Mouse (Mus musculus): Measurements from ENCODE around the gene Cox10. TPM values are rescaled to one million over a fixed set of nuclear protein-coding genes. Genes with fewer than 3 reads are reported as not detected.
A peak's percentile ranks its signal among the peaks of the same experiment; 100 is the strongest.

The Cox10 gene
- polyA plus RNA-seq, 1 experiment from 2014 or later = 7.4 TPM

DNA sequence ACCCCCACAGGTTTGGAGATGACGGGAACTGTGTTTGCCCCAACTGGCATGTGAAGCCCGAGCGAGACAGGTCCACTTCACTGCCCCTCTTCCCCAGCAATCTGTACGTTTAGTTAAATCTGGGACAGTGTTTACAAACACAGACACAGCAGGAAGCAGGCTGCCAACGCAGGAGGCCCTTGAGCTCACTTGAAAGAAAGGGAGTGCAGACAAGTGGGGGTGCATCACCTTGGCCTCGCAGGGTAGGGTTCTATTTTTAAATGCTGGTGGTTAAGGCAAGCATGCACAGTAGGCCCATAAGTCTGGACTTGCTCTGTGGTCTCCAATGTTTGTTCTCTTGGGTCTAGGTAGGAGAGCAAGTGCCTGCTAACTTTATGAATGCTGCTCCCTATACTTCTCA lies 93.8 kb downstream of the Cox10 start:
- H3K9ac ChIP-seq (ENCODE audit: low read depth, low read length) = no peak overlapping the region
- no peaks in the 10 kb centered on the region for H3K36me3 ChIP-seq (ENCODE audit: control insufficient read depth, insufficient read depth)
- no peak overlapping the region for H3K27ac ChIP-seq (ENCODE audit: low read length)
- no peak for ATAC-seq (ENCODE audit: low read depth)
- no peaks in the 10 kb centered on the region for H3K9me3 ChIP-seq (replicated peaks; ENCODE audit: control insufficient read depth, low read length)
- no peak overlapping the region for H3K4me2 ChIP-seq (ENCODE audit: low read depth, low read length)
- H3K27me3 ChIP-seq (ENCODE audit: control insufficient read depth, insufficient read depth, low read depth, low read length) = no peaks in the 10 kb centered on the region
- no peak overlapping the region for H3K4me3 ChIP-seq (ENCODE audit: low read depth, low read length)
- WGBS (ENCODE audit: insufficient replicate concordance) = 62% methylated on average over 6 of the region's 6 CpGs
- H3K4me1 ChIP-seq (ENCODE audit: control insufficient read depth, low read depth, low read length) = peaks cover 2% of the 10 kb centered on the region; the same call in 1 of the 2 replicates

DNA sequence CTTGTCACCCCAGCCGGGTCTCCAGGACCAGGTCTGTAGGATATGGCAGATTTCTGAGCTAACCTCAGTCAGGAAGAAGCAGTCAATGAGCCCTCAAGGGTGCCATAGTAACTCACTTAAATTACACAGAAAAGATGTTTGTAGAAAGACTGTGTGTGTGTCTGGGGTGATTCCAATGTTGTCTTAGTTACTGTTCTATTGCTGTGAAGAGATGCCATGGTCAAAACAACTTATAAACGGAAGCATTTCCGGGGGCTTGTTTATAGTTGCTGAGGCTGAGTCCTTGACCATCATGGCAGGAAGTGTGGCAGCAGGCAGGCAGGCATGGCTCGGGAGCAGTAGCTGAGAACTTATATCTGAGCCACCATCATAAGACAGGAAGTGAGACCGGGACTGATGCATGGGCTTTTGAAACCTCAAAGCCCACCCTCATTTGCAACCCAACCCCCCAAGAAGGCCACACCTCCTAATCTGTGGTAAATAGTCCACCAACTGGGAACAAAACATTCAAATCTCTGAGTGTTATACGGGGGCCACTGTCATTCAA lies 94.6 kb downstream of the Cox10 start:
- 24% methylated on average over 6 of the region's 6 CpGs for WGBS (ENCODE audit: insufficient replicate concordance)
- Histone ChIP-seq H3K9ac (ENCODE audit: low read depth, low read length) (no peak overlapping the region), H3K27me3 (ENCODE audit: control insufficient read depth, insufficient read depth, low read depth, low read length) (no peaks in the 10 kb centered on the region), H3K9me3 (replicated peaks; ENCODE audit: control insufficient read depth, low read length) (no peaks in the 10 kb centered on the region), H3K4me2 (ENCODE audit: low read depth, low read length) (no peak overlapping the region), H3K36me3 (ENCODE audit: control insufficient read depth, insufficient read depth) (no peaks in the 10 kb centered on the region), H3K4me1 (ENCODE audit: control insufficient read depth, low read depth, low read length) (peaks cover 2% of the 10 kb centered on the region; the same call in 1 of the 2 replicates), H3K4me3 (ENCODE audit: low read depth, low read length) (no peak overlapping the region), H3K27ac (ENCODE audit: low read length) (no peak overlapping the region)
- ATAC-seq (ENCODE audit: low read depth) = no peak

DNA sequence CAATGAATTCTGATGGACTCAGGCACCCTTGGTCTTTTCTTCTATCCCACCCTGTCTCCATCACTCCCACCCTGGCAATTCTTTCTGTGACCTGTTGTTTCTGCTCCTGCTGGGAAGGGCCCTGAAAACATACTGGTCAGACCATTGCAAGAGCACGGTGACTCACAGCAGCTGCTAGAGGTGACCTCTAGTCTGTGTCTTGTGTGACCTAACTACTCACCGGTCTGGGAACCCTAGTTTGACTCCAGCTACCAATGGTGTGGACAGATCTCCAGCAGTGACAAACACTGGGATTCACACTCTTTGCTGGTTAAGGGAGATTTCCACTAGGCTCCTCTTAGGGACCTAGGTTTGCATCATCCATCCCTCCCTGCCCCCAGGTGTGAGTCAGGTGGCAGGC lies 101.5 kb downstream of the Cox10 start:
- Histone ChIP-seq H3K27me3 (ENCODE audit: control insufficient read depth, insufficient read depth, low read depth, low read length) (no peaks in the 10 kb centered on the region), H3K9me3 (replicated peaks; ENCODE audit: control insufficient read depth, low read length) (no peaks in the 10 kb centered on the region), H3K4me3 (ENCODE audit: low read depth, low read length) (no peak overlapping the region), H3K27ac (ENCODE audit: low read length) (no peak overlapping the region), H3K9ac (ENCODE audit: low read depth, low read length) (no peak overlapping the region), H3K4me1 (ENCODE audit: control insufficient read depth, low read depth, low read length) (no peaks in the 10 kb centered on the region), H3K36me3 (ENCODE audit: control insufficient read depth, insufficient read depth) (no peaks in the 10 kb centered on the region), H3K4me2 (ENCODE audit: low read depth, low read length) (no peak overlapping the region)
- ATAC-seq (ENCODE audit: low read depth) = no peak
- 84% methylated on average over 2 of the region's 2 CpGs for WGBS (ENCODE audit: insufficient replicate concordance)

DNA sequence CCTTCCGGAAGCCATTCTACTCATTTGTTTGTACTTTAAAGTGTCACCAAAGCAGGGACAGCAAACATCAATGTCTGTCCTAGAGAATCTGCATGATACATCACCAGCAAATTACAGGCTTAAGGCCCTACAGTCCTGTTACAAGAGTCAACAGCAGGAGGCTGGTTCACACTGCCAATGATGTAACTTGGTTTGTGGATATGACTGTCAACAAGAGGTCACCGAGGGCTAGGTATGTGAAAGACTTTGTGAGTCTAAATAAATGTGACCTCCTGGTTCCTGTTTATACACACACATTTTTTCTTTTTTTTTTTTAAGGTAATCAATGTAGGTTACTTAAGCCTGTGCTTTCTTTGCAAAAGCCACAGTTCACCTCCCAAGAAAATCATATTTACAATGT lies 102.5 kb downstream of the Cox10 start:
- no peak overlapping the region for H3K4me3 ChIP-seq (ENCODE audit: low read depth, low read length)
- no peaks in the 10 kb centered on the region for H3K9me3 ChIP-seq (replicated peaks; ENCODE audit: control insufficient read depth, low read length)
- H3K9ac ChIP-seq (ENCODE audit: low read depth, low read length) = no peak overlapping the region
- H3K27ac ChIP-seq (ENCODE audit: low read length) = no peak overlapping the region
- 64% methylated on average over 2 of the region's 2 CpGs for WGBS (ENCODE audit: insufficient replicate concordance)
- no peaks in the 10 kb centered on the region for H3K4me1 ChIP-seq (ENCODE audit: control insufficient read depth, low read depth, low read length)
- no peak for ATAC-seq (ENCODE audit: low read depth)
- H3K4me2 ChIP-seq (ENCODE audit: low read depth, low read length) = no peak overlapping the region
- no peaks in the 10 kb centered on the region for H3K36me3 ChIP-seq (ENCODE audit: control insufficient read depth, insufficient read depth)
- H3K27me3 ChIP-seq (ENCODE audit: control insufficient read depth, insufficient read depth, low read depth, low read length) = no peaks in the 10 kb centered on the region

DNA sequence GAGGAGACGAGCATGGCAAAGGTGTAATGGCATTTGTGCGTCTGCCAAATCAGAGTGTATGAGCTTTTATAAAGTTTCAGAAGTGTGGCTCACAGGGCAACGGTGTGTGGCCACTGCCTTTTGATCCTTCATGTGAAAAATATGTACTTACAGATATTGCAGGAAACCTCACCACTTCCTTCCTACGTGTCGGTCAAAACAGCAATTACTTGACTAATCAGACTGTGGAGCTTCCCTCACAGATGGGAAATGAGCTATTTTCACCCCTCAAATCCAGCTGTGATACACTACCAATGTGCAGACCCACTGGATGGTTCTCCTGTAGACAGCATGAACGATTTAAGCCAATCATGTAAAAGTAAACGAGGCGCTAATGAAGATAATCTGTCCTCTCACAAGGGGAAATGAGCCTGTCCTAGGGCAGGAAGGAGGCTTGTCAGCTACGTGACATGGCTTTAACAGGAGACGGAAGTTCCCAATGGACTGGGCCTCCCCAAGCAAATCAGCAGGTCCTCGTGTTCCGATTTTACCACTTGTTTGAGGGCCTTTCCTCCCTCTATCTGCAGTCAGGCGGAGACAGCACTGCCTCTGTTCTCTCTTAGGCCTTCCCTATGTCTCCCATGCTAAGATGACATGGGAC lies 103.9 kb downstream of the Cox10 start:
- 39% methylated on average over 13 of the region's 13 CpGs for WGBS (ENCODE audit: insufficient replicate concordance)

DNA sequence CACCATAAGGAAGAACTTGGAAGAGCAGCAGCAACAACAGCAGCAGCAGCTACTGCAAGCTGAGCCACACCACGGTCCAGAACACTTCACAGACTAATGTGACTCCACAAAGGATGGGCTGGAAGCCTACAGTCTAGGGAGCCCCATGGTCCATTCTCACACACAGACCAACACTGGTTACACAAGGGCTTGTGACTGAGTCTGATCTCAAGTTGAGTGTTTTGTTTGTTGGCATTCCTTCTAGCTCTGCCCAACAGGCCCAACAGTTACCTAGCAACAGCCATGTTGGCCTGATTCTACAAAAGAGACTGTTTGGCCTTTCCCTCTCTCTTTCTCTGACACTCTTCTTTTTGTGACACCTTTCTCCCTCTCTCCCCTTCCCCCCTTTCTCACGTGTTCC lies 105.3 kb downstream of the Cox10 start:
- ATAC-seq (ENCODE audit: low read depth) = no peak

More for the DNA sequence above, 103.9 kb downstream of the Cox10 start:
- Histone ChIP-seq H3K27ac (ENCODE audit: low read length) (no peak overlapping the region), H3K4me3 (ENCODE audit: low read depth, low read length) (no peak overlapping the region), H3K4me2 (ENCODE audit: low read depth, low read length) (no peak overlapping the region), H3K27me3 (ENCODE audit: control insufficient read depth, insufficient read depth, low read depth, low read length) (no peaks in the 10 kb centered on the region), H3K9ac (ENCODE audit: low read depth, low read length) (no peak overlapping the region), H3K4me1 (ENCODE audit: control insufficient read depth, low read depth, low read length) (no peaks in the 10 kb centered on the region), H3K36me3 (ENCODE audit: control insufficient read depth, insufficient read depth) (no peaks in the 10 kb centered on the region), H3K9me3 (replicated peaks; ENCODE audit: control insufficient read depth, low read length) (no peaks in the 10 kb centered on the region)
- ATAC-seq (ENCODE audit: low read depth) = peak; percentile 27

DNA sequence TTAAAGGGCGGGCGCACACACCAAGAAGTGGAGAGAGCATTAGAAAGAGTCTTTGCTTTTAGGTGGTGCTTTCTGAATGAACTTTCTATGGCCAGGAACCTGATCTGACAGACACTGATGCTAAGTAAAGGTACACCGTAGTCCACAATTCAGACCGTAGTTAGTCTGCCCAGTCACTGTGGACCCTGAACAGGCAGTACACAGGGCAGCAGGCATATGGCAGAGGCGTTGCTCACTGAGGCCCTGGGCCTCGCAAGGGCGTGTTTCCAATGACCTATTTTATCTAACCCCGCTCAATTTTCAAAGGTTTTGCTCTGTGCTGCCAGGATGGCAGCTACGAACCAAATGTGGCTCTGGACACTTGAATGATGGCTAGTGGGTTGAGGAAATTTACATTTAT lies 107.8 kb downstream of the Cox10 start:
- H3K4me3 ChIP-seq (ENCODE audit: low read depth, low read length) = no peak overlapping the region
- no peaks in the 10 kb centered on the region for H3K27me3 ChIP-seq (ENCODE audit: control insufficient read depth, insufficient read depth, low read depth, low read length)
- H3K4me1 ChIP-seq (ENCODE audit: control insufficient read depth, low read depth, low read length) = peaks cover 10% of the 10 kb centered on the region
- WGBS (ENCODE audit: insufficient replicate concordance) = 69% methylated on average over 9 of the region's 9 CpGs
- H3K9me3 ChIP-seq (replicated peaks; ENCODE audit: control insufficient read depth, low read length) = no peaks in the 10 kb centered on the region
- H3K9ac ChIP-seq (ENCODE audit: low read depth, low read length) = no peak overlapping the region
- no peak for ATAC-seq (ENCODE audit: low read depth)
- H3K36me3 ChIP-seq (ENCODE audit: control insufficient read depth, insufficient read depth) = no peaks in the 10 kb centered on the region
- H3K4me2 ChIP-seq (ENCODE audit: low read depth, low read length) = no peak overlapping the region
- H3K27ac ChIP-seq (ENCODE audit: low read length) = no peak overlapping the region

More for the DNA sequence above, 105.3 kb downstream of the Cox10 start:
- no peak overlapping the region for H3K4me3 ChIP-seq (ENCODE audit: low read depth, low read length)
- H3K36me3 ChIP-seq (ENCODE audit: control insufficient read depth, insufficient read depth) = no peaks in the 10 kb centered on the region
- no peak overlapping the region for H3K27ac ChIP-seq (ENCODE audit: low read length)
- no peaks in the 10 kb centered on the region for H3K27me3 ChIP-seq (ENCODE audit: control insufficient read depth, insufficient read depth, low read depth, low read length)
- H3K9me3 ChIP-seq (replicated peaks; ENCODE audit: control insufficient read depth, low read length) = no peaks in the 10 kb centered on the region
- H3K4me2 ChIP-seq (ENCODE audit: low read depth, low read length) = no peak overlapping the region
- WGBS (ENCODE audit: insufficient replicate concordance) = 77% methylated on average over 2 of the region's 2 CpGs
- peaks cover 5% of the 10 kb centered on the region for H3K4me1 ChIP-seq (ENCODE audit: control insufficient read depth, low read depth, low read length)
- H3K9ac ChIP-seq (ENCODE audit: low read depth, low read length) = no peak overlapping the region

DNA sequence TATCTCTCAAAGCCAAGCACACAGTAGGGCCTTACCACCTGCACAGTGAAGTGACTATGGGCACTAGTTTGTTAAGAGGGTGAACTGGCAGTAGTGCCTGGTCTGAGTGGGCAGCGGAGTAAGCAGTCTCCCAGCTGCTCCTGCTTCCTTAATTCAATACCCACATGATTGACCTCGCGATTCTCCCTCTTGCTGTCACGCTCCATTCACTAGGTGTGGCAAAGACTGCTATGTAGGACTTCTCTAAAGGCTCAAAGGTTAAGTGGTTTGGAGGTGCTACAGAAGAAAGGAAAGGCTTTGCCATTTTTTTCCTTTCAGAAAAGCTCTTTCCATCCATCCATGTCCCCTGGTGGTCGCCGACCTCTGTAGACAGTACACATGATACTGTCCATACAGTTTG lies 108.5 kb downstream of the Cox10 start:
- H3K9me3 ChIP-seq (replicated peaks; ENCODE audit: control insufficient read depth, low read length) = no peaks in the 10 kb centered on the region
- no peak overlapping the region for H3K4me3 ChIP-seq (ENCODE audit: low read depth, low read length)
- no peaks in the 10 kb centered on the region for H3K27me3 ChIP-seq (ENCODE audit: control insufficient read depth, insufficient read depth, low read depth, low read length)
- WGBS (ENCODE audit: insufficient replicate concordance) = 86% methylated on average over 6 of the region's 6 CpGs
- no peak overlapping the region for H3K27ac ChIP-seq (ENCODE audit: low read length)
- H3K9ac ChIP-seq (ENCODE audit: low read depth, low read length) = no peak overlapping the region
- no peaks in the 10 kb centered on the region for H3K36me3 ChIP-seq (ENCODE audit: control insufficient read depth, insufficient read depth)
- H3K4me2 ChIP-seq (ENCODE audit: low read depth, low read length) = no peak overlapping the region
- ATAC-seq (ENCODE audit: low read depth) = no peak
- peaks cover 10% of the 10 kb centered on the region for H3K4me1 ChIP-seq (ENCODE audit: control insufficient read depth, low read depth, low read length)

DNA sequence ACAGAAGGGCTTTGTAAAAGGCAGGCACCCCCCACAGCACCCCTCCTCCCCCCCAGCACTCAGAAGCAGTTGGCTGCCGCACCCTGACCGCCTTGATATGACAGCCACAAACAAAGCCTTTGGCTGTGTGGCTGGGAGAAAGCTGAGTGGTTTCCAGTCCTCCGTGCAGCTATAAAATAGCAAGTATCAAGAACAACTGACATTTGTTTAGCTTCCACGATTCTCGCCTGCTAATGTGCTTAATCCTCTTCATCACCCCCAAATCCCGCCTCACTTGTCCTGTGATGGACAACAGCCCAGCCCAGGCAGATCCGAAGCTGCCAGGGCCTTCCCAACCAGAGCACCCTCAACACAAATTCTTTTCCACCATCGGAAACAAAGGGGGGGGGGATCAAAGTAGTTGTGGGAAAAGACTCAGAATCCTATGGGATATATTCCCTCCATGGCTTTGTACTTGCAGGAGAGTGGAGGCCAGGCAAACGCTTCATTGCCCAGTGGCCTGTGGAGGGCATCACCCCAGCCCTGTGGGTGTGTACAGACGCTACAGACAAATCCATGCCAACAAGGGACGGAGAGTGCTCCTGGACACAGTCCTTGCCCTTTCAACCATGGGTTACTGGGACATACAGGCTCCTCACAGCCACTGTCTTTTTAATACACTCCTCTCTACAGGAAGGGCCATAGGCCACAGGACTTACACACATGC lies 109.9 kb downstream of the Cox10 start:
- no peak overlapping the region for H3K4me2 ChIP-seq (ENCODE audit: low read depth, low read length)
- H3K27ac ChIP-seq (ENCODE audit: low read length) = peak overlapping the region; percentile 51; the same call in 1 of the 2 replicates
- ATAC-seq (ENCODE audit: low read depth) = no peak
- H3K27me3 ChIP-seq (ENCODE audit: control insufficient read depth, insufficient read depth, low read depth, low read length) = no peaks in the 10 kb centered on the region
- H3K9me3 ChIP-seq (replicated peaks; ENCODE audit: control insufficient read depth, low read length) = no peaks in the 10 kb centered on the region
- H3K4me1 ChIP-seq (ENCODE audit: control insufficient read depth, low read depth, low read length) = peaks cover 10% of the 10 kb centered on the region
- H3K36me3 ChIP-seq (ENCODE audit: control insufficient read depth, insufficient read depth) = no peaks in the 10 kb centered on the region
- WGBS (ENCODE audit: insufficient replicate concordance) = 43% methylated on average over 11 of the region's 11 CpGs
- H3K9ac ChIP-seq (ENCODE audit: low read depth, low read length) = no peak overlapping the region
- no peak overlapping the region for H3K4me3 ChIP-seq (ENCODE audit: low read depth, low read length)
